Mouse (Mus musculus) MEL (cell line): Measurements from ENCODE around the gene Cntrl. TPM values are rescaled to one million over a fixed set of nuclear protein-coding genes. Genes with fewer than 3 reads are reported as not detected.

ENCODE experiments used
- DNase-seq: peaks from one replicate; pipeline ENCODE4 v3.0.0; 2011; ENCODE audit warnings: low read depth, low spot score
- H3K27ac ChIP-seq: 2 replicates; pipeline ENCODE4 v1.5.1; 2012; ENCODE audit warnings: low read depth, mild to moderate bottlenecking, control low read depth, low read length, moderate library complexity; ENCODE audit not compliant: control insufficient read depth
- H3K27me3 ChIP-seq, 2 experiments: fragments of 150-350 bp in 1 of 2; sonication (generic) in 1 of 2; 2 replicates each; pipeline ENCODE4 v1.6.1; 2012; ENCODE audit warnings: low read length in 2 of 2, mild to moderate bottlenecking in 2 of 2, improper control_type of control experiment in 1 of 2, moderate library complexity in 1 of 2; ENCODE audit not compliant: insufficient read depth in 2 of 2, control insufficient read depth in 1 of 2
- H3K36me3 ChIP-seq, 2 experiments: 2 replicates each; pipeline ENCODE4 v1.6.1; 2012 to 2014; ENCODE audit warnings: low read length in 2 of 2, improper control_type of control experiment in 1 of 2, inconsistent platforms in 1 of 2, mild to moderate bottlenecking in 1 of 2; ENCODE audit not compliant: insufficient read depth in 2 of 2, control insufficient read depth in 1 of 2
- H3K4me1 ChIP-seq, 2 experiments: fragments of 150-350 bp in 1 of 2; sonication (generic) in 1 of 2; 2 replicates each; pipeline ENCODE4 v1.6.1; 2012; ENCODE audit warnings: low read length in 2 of 2, improper control_type of control experiment in 1 of 2, mild to moderate bottlenecking in 1 of 2; ENCODE audit not compliant: insufficient read depth in 2 of 2, control insufficient read depth in 1 of 2
- H3K4me3 ChIP-seq, 2 experiments: fragments of 150-350 bp in 1 of 2; sonication (generic) in 1 of 2; 2 replicates each; pipeline ENCODE4 v1.5.1; 2012; ENCODE audit warnings: low read depth in 2 of 2, low read length in 2 of 2, mild to moderate bottlenecking in 2 of 2, moderate library complexity in 2 of 2, control low read depth in 1 of 2, improper control_type of control experiment in 1 of 2; ENCODE audit not compliant: control insufficient read depth in 1 of 2, insufficient read depth in 1 of 2
- H3K79me2 ChIP-seq: 2 replicates; pipeline ENCODE4 v1.6.1; 2012; ENCODE audit warnings: mild to moderate bottlenecking, low read length, moderate library complexity; ENCODE audit not compliant: control insufficient read depth, poor library complexity, insufficient read depth
- H3K9ac ChIP-seq: 2 replicates; pipeline ENCODE4 v1.6.1; 2012; ENCODE audit warnings: low read depth, mild to moderate bottlenecking, control low read depth, low read length, moderate library complexity; ENCODE audit not compliant: control insufficient read depth, poor library complexity, severe bottlenecking
- H3K9me3 ChIP-seq: fragments of 150-350 bp; sonication (generic); replicated peaks from 2 replicates; pipeline ENCODE4 v1.6.1; 2012; ENCODE audit warnings: mild to moderate bottlenecking, low read length, improper control_type of control experiment, moderate library complexity; ENCODE audit not compliant: insufficient read depth
- CHD2 ChIP-seq: IDR thresholded peaks from 2 replicates; pipeline ENCODE4 v1.6.1; 2011; ENCODE audit warnings: low read length, improper control_type of control experiment
- CTCF ChIP-seq, 3 experiments: IDR thresholded peaks in 2 of 3; conservative IDR thresholded peaks in 1 of 3; 2 replicates each; pipeline ENCODE4 v1.5.1; 2011 to 2012; ENCODE audit warnings: low read length in 3 of 3, low read depth in 2 of 3, mild to moderate bottlenecking in 2 of 3, improper control_type of control experiment in 1 of 3, inconsistent platforms in 1 of 3, mixed read lengths in 1 of 3, moderate library complexity in 1 of 3; ENCODE audit not compliant: control insufficient read depth in 1 of 3, insufficient read depth in 1 of 3, poor library complexity in 1 of 3, severe bottlenecking in 1 of 3
- ELF1 ChIP-seq: IDR thresholded peaks from 2 replicates; pipeline ENCODE4 v1.6.1; 2014; ENCODE audit warnings: low read depth, mild to moderate bottlenecking, inconsistent platforms, low read length, improper control_type of control experiment, moderate library complexity
- GATA1 ChIP-seq: IDR thresholded peaks from 2 replicates; pipeline ENCODE4 v1.6.1; 2011; ENCODE audit warnings: low read depth, low read length, improper control_type of control experiment
- HCFC1 ChIP-seq: IDR thresholded peaks from 2 replicates; pipeline ENCODE4 v1.6.1; 2012; ENCODE audit warnings: low read depth, mild to moderate bottlenecking, inconsistent platforms, low read length, improper control_type of control experiment, moderate library complexity
- JUND ChIP-seq: IDR thresholded peaks from 2 replicates; pipeline ENCODE4 v1.6.1; 2011; ENCODE audit warnings: low read depth, mild to moderate bottlenecking, improper control_type of control experiment, low read length
- MAFK ChIP-seq: IDR thresholded peaks from 2 replicates; pipeline ENCODE4 v1.6.1; 2011; ENCODE audit warnings: low read depth, mild to moderate bottlenecking, low read length, improper control_type of control experiment, borderline replicate concordance
- MAZ ChIP-seq: IDR thresholded peaks from 2 replicates; pipeline ENCODE4 v1.6.1; 2012; ENCODE audit warnings: low read depth, mild to moderate bottlenecking, inconsistent platforms, low read length, improper control_type of control experiment
- MYB ChIP-seq: IDR thresholded peaks from 2 replicates; pipeline ENCODE4 v1.6.1; 2011; ENCODE audit warnings: mild to moderate bottlenecking, low read depth, low read length, improper control_type of control experiment
- MYC ChIP-seq: IDR thresholded peaks from 2 replicates; pipeline ENCODE4 v1.6.1; 2011; ENCODE audit warnings: low read depth, mild to moderate bottlenecking, low read length, improper control_type of control experiment, moderate library complexity
- NELFE ChIP-seq: IDR thresholded peaks from 2 replicates; pipeline ENCODE4 v1.6.1; 2011; ENCODE audit warnings: low read depth, low read length, improper control_type of control experiment
- RAD21 ChIP-seq: IDR thresholded peaks from 2 replicates; pipeline ENCODE4 v1.6.1; 2011; ENCODE audit warnings: mild to moderate bottlenecking, low read depth, low read length, improper control_type of control experiment
- TAL1 ChIP-seq: IDR thresholded peaks from 2 replicates; pipeline ENCODE4 v1.6.1; 2012; ENCODE audit warnings: mild to moderate bottlenecking, inconsistent platforms, low read length, moderate library complexity, mixed read lengths
- USF1 ChIP-seq: IDR thresholded peaks from 2 replicates; pipeline ENCODE4 v1.6.1; 2014; ENCODE audit warnings: low read depth, mild to moderate bottlenecking, inconsistent platforms, low read length, improper control_type of control experiment, moderate library complexity
- USF2 ChIP-seq, 2 experiments: IDR thresholded peaks; 2 replicates each; pipeline ENCODE4 v1.6.1; 2011 to 2012; ENCODE audit warnings: improper control_type of control experiment in 2 of 2, low read length in 2 of 2, borderline replicate concordance in 1 of 2, inconsistent platforms in 1 of 2, low read depth in 1 of 2, mild to moderate bottlenecking in 1 of 2; ENCODE audit not compliant: insufficient read depth in 1 of 2
- ZC3H11A ChIP-seq: IDR thresholded peaks from 2 replicates; pipeline ENCODE4 v1.6.1; 2012; ENCODE audit warnings: low read depth, mild to moderate bottlenecking, inconsistent platforms, low read length, improper control_type of control experiment
- ZKSCAN1 ChIP-seq: IDR thresholded peaks from 2 replicates; pipeline ENCODE4 v1.6.1; 2012; ENCODE audit warnings: low read depth, mild to moderate bottlenecking, inconsistent platforms, low read length, improper control_type of control experiment, moderate library complexity
- ZMIZ1 ChIP-seq: IDR thresholded peaks from 2 replicates; pipeline ENCODE4 v1.6.1; 2012; ENCODE audit warnings: low read depth, mild to moderate bottlenecking, inconsistent platforms, low read length, improper control_type of control experiment, moderate library complexity
- ZNF384 ChIP-seq: IDR thresholded peaks from 2 replicates; pipeline ENCODE4 v1.6.1; 2012; ENCODE audit warnings: low read depth, mild to moderate bottlenecking, inconsistent platforms, low read length, improper control_type of control experiment
- polyA plus RNA-seq, 2 experiments: library from polyadenylated mRNA; stranded (reverse) in 1 of 2; unstranded in 1 of 2; fragments of >175 nt in 1 of 2; fragments of >200 nt in 1 of 2; gene quantifications; 2 replicates each; pipeline versions ENCODE4 v1.2.1 to v1.2.4; 2012; ENCODE audit warnings: low replicate concordance in 2 of 2, low read depth in 1 of 2; ENCODE audit not compliant: insufficient read length in 2 of 2, insufficient read depth in 1 of 2, missing spikeins in 1 of 2
- total RNA-seq: library from RNA; depleted of rRNA; stranded (reverse); fragments of 300-350 nt; gene quantifications from 2 replicates; pipeline ENCODE4 v1.2.3, GENCODE M21; 2012

The Cntrl gene
- total and polyA plus RNA-seq, 3 experiments = 17.0 to 24.0 TPM; not detected in 1

GRCm38 (mm10) chr2:35165416-35165815 lies 56.1 kb downstream of the Cntrl start:
- H3K9me3 ChIP-seq = no peaks in the 10 kb centered on the region
- no peaks in the 10 kb centered on the region for H3K4me1 ChIP-seq
- no peak for DNase-seq
- no peak overlapping the region for H3K4me3 ChIP-seq
- H3K79me2 ChIP-seq = no peaks in the 10 kb centered on the region
- H3K27me3 ChIP-seq = no peaks in the 10 kb centered on the region
- TF ChIP-seq ZNF384 = no peak
- TF ChIP-seq, all 39 proteins: peak for 0
- H3K27ac ChIP-seq = no peak overlapping the region
- H3K36me3 ChIP-seq = peaks cover 0 to 11% of the 10 kb centered on the region in 2 experiments; a peak in 2 of 4 replicates
- no peak overlapping the region for H3K9ac ChIP-seq

GRCm38 (mm10) chr2:35166816-35167215 lies 57.5 kb downstream of the Cntrl start:
- Histone ChIP-seq H3K9me3 (no peaks in the 10 kb centered on the region), H3K79me2 (no peaks in the 10 kb centered on the region), H3K9ac (no peak overlapping the region), H3K4me3 (no peak overlapping the region), H3K27me3 (no peaks in the 10 kb centered on the region), H3K36me3 (peaks cover 0 to 11% of the 10 kb centered on the region in 2 experiments; a peak in 2 of 4 replicates), H3K27ac (no peak overlapping the region), H3K4me1 (no peaks in the 10 kb centered on the region)
- no peak for TF ChIP-seq JUND
- no peak for TF ChIP-seq USF1
- TF ChIP-seq MAZ = no peak
- no peak for TF ChIP-seq GATA1
- TF ChIP-seq TAL1 = no peak
- no peak for TF ChIP-seq HCFC1
- no peak for TF ChIP-seq RAD21
- DNase-seq = no peak

DNA sequence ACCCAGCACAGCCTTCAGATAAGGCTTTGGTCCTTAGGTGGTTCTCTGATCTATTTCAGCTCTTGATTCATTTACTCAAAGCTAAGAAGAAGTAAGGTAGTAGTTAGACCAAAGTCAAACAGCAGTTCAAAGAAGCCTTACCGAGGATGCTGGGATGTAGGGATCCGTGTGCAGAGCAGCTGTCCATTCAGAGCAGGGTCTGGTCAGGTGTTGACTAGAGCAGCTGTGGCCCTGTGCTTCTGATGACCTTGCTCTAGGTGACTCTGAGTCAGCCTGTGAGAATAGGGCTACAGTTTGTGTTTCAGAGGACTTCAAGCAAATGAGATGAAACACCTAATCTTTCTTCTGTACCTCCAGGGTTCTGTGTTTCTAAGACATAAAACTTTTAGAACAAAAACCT lies 60.2 kb downstream of the Cntrl start:
- Histone ChIP-seq H3K27ac (no peak overlapping the region), H3K27me3 (no peaks in the 10 kb centered on the region), H3K9ac (no peak overlapping the region), H3K36me3 (peaks cover 0 to 11% of the 10 kb centered on the region in 2 experiments; a peak in 2 of 4 replicates), H3K9me3 (no peaks in the 10 kb centered on the region), H3K79me2 (no peaks in the 10 kb centered on the region), H3K4me3 (no peak overlapping the region), H3K4me1 (0 out of 4 replicates have a peak, but pooled peaks cover 0 to 4% of the 10 kb centered on the region in 2 experiments)
- no peak for DNase-seq
- TF ChIP-seq CTCF (IDR thresholded peaks at IDR 0.05 in 2 of 3, conservative IDR thresholded peaks at IDR 0.05 in 1 of 3; ENCODE audit: control insufficient read depth in 1 of 3, insufficient read depth in 1 of 3, low read depth in 2 of 3, low read length in 3 of 3, poor library complexity in 1 of 3, severe bottlenecking in 1 of 3) (no peak), MYB (no peak), MAZ (no peak), NELFE (no peak), ELF1 (no peak), ZKSCAN1 (no peak), ZC3H11A (no peak), MAFK (no peak), MYC (no peak), USF2 (IDR thresholded peaks at IDR 0.05; ENCODE audit: borderline replicate concordance in 1 of 2, insufficient read depth in 1 of 2, low read depth in 1 of 2, low read length in 2 of 2) (no peak), CHD2 (no peak), ZMIZ1 (no peak), GATA1 (no peak), RAD21 (no peak)
